Mouse (Mus musculus) limb, embryonic 15.5 days (tissue): ENCODE results near the gene Rpia. TPM values are rescaled to one million over a fixed set of nuclear protein-coding genes. Genes with fewer than 3 reads are reported as not detected.

Experiments used
- ATAC-seq: fragments of 200-750 bp; cut with Nextera tagmentation; 2 replicates; pipeline ENCODE4 v1.8.0; 2017; ENCODE audit warnings: low read depth, moderate TSS enrichment; ENCODE audit not compliant: insufficient number of reproducible peaks, low FRiP score, low TSS enrichment
- H3K27ac ChIP-seq: fragments of 300-500 bp; sonication (generic); 2 replicates; pipeline ENCODE4 v1.5.1; 2015; ENCODE audit warnings: moderate library complexity, mild to moderate bottlenecking, inconsistent platforms
- H3K27me3 ChIP-seq: fragments of 300-500 bp; sonication (generic); 2 replicates; pipeline ENCODE4 v1.6.1; 2015; ENCODE audit warnings: inconsistent platforms
- H3K36me3 ChIP-seq: fragments of 300-500 bp; sonication (generic); 2 replicates; pipeline ENCODE4 v1.6.1; 2015; ENCODE audit warnings: inconsistent platforms
- H3K4me1 ChIP-seq: fragments of 300-500 bp; sonication (generic); 2 replicates; pipeline ENCODE4 v1.6.1; 2015; ENCODE audit warnings: inconsistent platforms
- H3K4me2 ChIP-seq: fragments of 300-500 bp; sonication (generic); 2 replicates; pipeline ENCODE4 v1.6.1; 2015; ENCODE audit warnings: mild to moderate bottlenecking, inconsistent platforms
- H3K4me3 ChIP-seq: fragments of 300-500 bp; sonication (generic); 2 replicates; pipeline ENCODE4 v1.5.1; 2015; ENCODE audit warnings: mild to moderate bottlenecking, inconsistent platforms
- H3K9ac ChIP-seq: fragments of 300-500 bp; sonication (generic); 2 replicates; pipeline ENCODE4 v1.6.1; 2015; ENCODE audit warnings: inconsistent platforms
- H3K9me3 ChIP-seq: fragments of 300-500 bp; sonication (generic); 2 replicates; pipeline ENCODE4 v1.6.1; 2016; ENCODE audit warnings: inconsistent platforms
- WGBS: fragments of 180-500 bp; shearing (Covaris S2); methylation state at CpG from one replicate; pipeline ENCODE4 v1.1.7; 2015; 5-methylcytosine and 5-hydroxymethylcytosine counted together
- polyA plus RNA-seq: library from polyadenylated mRNA; unstranded; fragments of >200 nt; fragmentation: Nextera tagmentation; extraction: Ambion mirVana; gene quantifications from 2 replicates; pipeline ENCODE4 v1.2.1, GENCODE M21; 2015

The Rpia gene
- polyA plus RNA-seq, 1 experiment from 2014 or later = 2.4 TPM

GRCm38 (mm10) chr6:70742833-70743232 lies 49.2 kb downstream of the Rpia start:
- H3K4me1 ChIP-seq = no peaks in the 10 kb centered on the region
- no peaks in the 10 kb centered on the region for H3K27me3 ChIP-seq
- 88% methylated on average over 4 of the region's 4 CpGs for WGBS
- H3K9ac ChIP-seq = no peak overlapping the region
- H3K36me3 ChIP-seq = no peaks in the 10 kb centered on the region
- H3K9me3 ChIP-seq = no peaks in the 10 kb centered on the region
- no peak overlapping the region for H3K4me2 ChIP-seq
- no peak overlapping the region for H3K27ac ChIP-seq
- ATAC-seq = no peak
- H3K4me3 ChIP-seq = no peak overlapping the region

- H3K4me2 ChIP-seq = no peak overlapping the region
- H3K9me3 ChIP-seq = no peaks in the 10 kb centered on the region
- no peaks in the 10 kb centered on the region for H3K4me1 ChIP-seq
- no peak for ATAC-seq
- no peak overlapping the region for H3K27ac ChIP-seq
- H3K4me3 ChIP-seq = no peak overlapping the region
- H3K27me3 ChIP-seq = no peaks in the 10 kb centered on the region
- no peak overlapping the region for H3K9ac ChIP-seq
- no peaks in the 10 kb centered on the region for H3K36me3 ChIP-seq
Observed at GRCm38 (mm10) chr6:70740535-70740934, 51.5 kb downstream of the Rpia start.

GRCm38 (mm10) chr6:70739456-70739855 lies 52.6 kb downstream of the Rpia start:
- WGBS = 67% methylated on average over 1 of the region's 1 CpGs
- Histone ChIP-seq H3K4me2 (no peak overlapping the region), H3K27me3 (no peaks in the 10 kb centered on the region)

GRCm38 (mm10) chr6:70735528-70735927 lies 56.5 kb downstream of the Rpia start:
- ATAC-seq = no peak

More at GRCm38 (mm10) chr6:70739456-70739855, 52.6 kb downstream of the Rpia start:
- Histone ChIP-seq H3K36me3 (no peaks in the 10 kb centered on the region), H3K4me3 (no peak overlapping the region), H3K4me1 (no peaks in the 10 kb centered on the region), H3K9ac (no peak overlapping the region), H3K9me3 (no peaks in the 10 kb centered on the region), H3K27ac (no peak overlapping the region)
- no peak for ATAC-seq

GRCm38 (mm10) chr6:70730828-70731227 lies 61.2 kb downstream of the Rpia start:
- Histone ChIP-seq H3K36me3 (no peaks in the 10 kb centered on the region), H3K4me2 (no peak overlapping the region), H3K9me3 (no peaks in the 10 kb centered on the region), H3K9ac (no peak overlapping the region), H3K4me1 (no peaks in the 10 kb centered on the region), H3K27me3 (no peaks in the 10 kb centered on the region), H3K4me3 (no peak overlapping the region), H3K27ac (no peak overlapping the region)
- ATAC-seq = no peak

More at GRCm38 (mm10) chr6:70735528-70735927, 56.5 kb downstream of the Rpia start:
- no peaks in the 10 kb centered on the region for H3K27me3 ChIP-seq
- H3K9ac ChIP-seq = no peak overlapping the region
- no peak overlapping the region for H3K4me3 ChIP-seq
- WGBS = 97% methylated on average over 2 of the region's 2 CpGs
- H3K4me2 ChIP-seq = no peak overlapping the region
- H3K4me1 ChIP-seq = no peaks in the 10 kb centered on the region
- H3K9me3 ChIP-seq = no peaks in the 10 kb centered on the region
- H3K27ac ChIP-seq = no peak overlapping the region
- H3K36me3 ChIP-seq = no peaks in the 10 kb centered on the region

- 95% methylated on average over 1 of the region's 1 CpGs for WGBS
- H3K27me3 ChIP-seq = no peaks in the 10 kb centered on the region
- no peaks in the 10 kb centered on the region for H3K9me3 ChIP-seq
- ATAC-seq = no peak
- H3K27ac ChIP-seq = no peak overlapping the region
- no peak overlapping the region for H3K4me2 ChIP-seq
- no peaks in the 10 kb centered on the region for H3K36me3 ChIP-seq
- H3K4me1 ChIP-seq = no peaks in the 10 kb centered on the region
- H3K9ac ChIP-seq = no peak overlapping the region
- H3K4me3 ChIP-seq = no peak overlapping the region
Observed at GRCm38 (mm10) chr6:70729125-70729524, 62.9 kb downstream of the Rpia start.

GRCm38 (mm10) chr6:70727094-70727721 lies 64.8 kb downstream of the Rpia start:
- H3K27me3 ChIP-seq = no peaks in the 10 kb centered on the region
- H3K9me3 ChIP-seq = no peaks in the 10 kb centered on the region
- H3K27ac ChIP-seq = no peak overlapping the region
- no peaks in the 10 kb centered on the region for H3K36me3 ChIP-seq
- ATAC-seq = no peak
- no peaks in the 10 kb centered on the region for H3K4me1 ChIP-seq
- no peak overlapping the region for H3K9ac ChIP-seq
- no peak overlapping the region for H3K4me3 ChIP-seq
- H3K4me2 ChIP-seq = no peak overlapping the region
- WGBS = 64% methylated on average over 4 of the region's 4 CpGs

GRCm38 (mm10) chr6:70725639-70726038 lies 66.4 kb downstream of the Rpia start:
- no peaks in the 10 kb centered on the region for H3K36me3 ChIP-seq
- no peak overlapping the region for H3K27ac ChIP-seq
- 23% methylated on average over 2 of the region's 2 CpGs for WGBS
- no peaks in the 10 kb centered on the region for H3K9me3 ChIP-seq
- no peaks in the 10 kb centered on the region for H3K4me1 ChIP-seq
- no peak overlapping the region for H3K9ac ChIP-seq
- H3K27me3 ChIP-seq = no peaks in the 10 kb centered on the region
- no peak overlapping the region for H3K4me3 ChIP-seq
- H3K4me2 ChIP-seq = no peak overlapping the region
- no peak for ATAC-seq

- Histone ChIP-seq H3K9me3 (no peaks in the 10 kb centered on the region), H3K4me3 (no peak overlapping the region), H3K9ac (no peak overlapping the region), H3K27me3 (no peaks in the 10 kb centered on the region), H3K4me2 (no peak overlapping the region), H3K4me1 (no peaks in the 10 kb centered on the region), H3K36me3 (no peaks in the 10 kb centered on the region), H3K27ac (no peak overlapping the region)
- 87% methylated on average over 13 of the region's 13 CpGs for WGBS
- no peak for ATAC-seq
Observed at GRCm38 (mm10) chr6:70724722-70725121, 67.3 kb downstream of the Rpia start.

GRCm38 (mm10) chr6:70722298-70722697 lies 69.7 kb downstream of the Rpia start:
- Histone ChIP-seq H3K27ac (no peak overlapping the region), H3K4me3 (no peak overlapping the region), H3K27me3 (no peaks in the 10 kb centered on the region), H3K4me1 (no peaks in the 10 kb centered on the region), H3K4me2 (no peak overlapping the region), H3K36me3 (no peaks in the 10 kb centered on the region), H3K9me3 (no peaks in the 10 kb centered on the region), H3K9ac (no peak overlapping the region)
- no peak for ATAC-seq
- WGBS = 89% methylated on average over 7 of the region's 7 CpGs

GRCm38 (mm10) chr6:70718760-70719159 lies 73.3 kb downstream of the Rpia start:
- ATAC-seq = no peak
- Histone ChIP-seq H3K4me3 (no peak overlapping the region), H3K4me2 (no peak overlapping the region), H3K27me3 (no peaks in the 10 kb centered on the region), H3K36me3 (no peaks in the 10 kb centered on the region), H3K4me1 (no peaks in the 10 kb centered on the region), H3K9ac (no peak overlapping the region), H3K9me3 (no peaks in the 10 kb centered on the region), H3K27ac (no peak overlapping the region)
- 53% methylated on average over 2 of the region's 2 CpGs for WGBS

- ATAC-seq = no peak
- H3K9ac ChIP-seq = no peak overlapping the region
- no peak overlapping the region for H3K4me2 ChIP-seq
- 87% methylated on average over 4 of the region's 4 CpGs for whole genome bisulfite sequencing
- no peaks in the 10 kb centered on the region for H3K9me3 ChIP-seq
- H3K27ac ChIP-seq = no peak overlapping the region
- no peaks in the 10 kb centered on the region for H3K27me3 ChIP-seq
- no peak overlapping the region for H3K4me3 ChIP-seq
- H3K36me3 ChIP-seq = no peaks in the 10 kb centered on the region
- H3K4me1 ChIP-seq = no peaks in the 10 kb centered on the region
Observed at GRCm38 (mm10) chr6:70718164-70718563, 73.9 kb downstream of the Rpia start.
